Mouse (Mus musculus) limb, embryonic 13.5 days (tissue): ENCODE results near the gene Prim2. TPM values are rescaled to one million over a fixed set of nuclear protein-coding genes. Genes with fewer than 3 reads are reported as not detected.

Experiments
- ATAC-seq: fragments of 200-750 bp; cut with Nextera tagmentation; 2 replicates; pipeline ENCODE4 v1.8.0; 2017; ENCODE audit warnings: low read depth, moderate number of reproducible peaks, moderate TSS enrichment; ENCODE audit not compliant: low FRiP score
- H3K27ac ChIP-seq: fragments of 300-500 bp; sonication (generic); 2 replicates; pipeline ENCODE4 v1.5.1; 2015; ENCODE audit warnings: inconsistent platforms, mild to moderate bottlenecking, moderate library complexity
- H3K27me3 ChIP-seq: fragments of 300-500 bp; sonication (generic); 2 replicates; pipeline ENCODE4 v1.6.1; 2015; ENCODE audit warnings: mild to moderate bottlenecking, inconsistent platforms
- H3K36me3 ChIP-seq: fragments of 300-500 bp; sonication (generic); 2 replicates; pipeline ENCODE4 v1.6.1; 2015; ENCODE audit warnings: inconsistent platforms, mild to moderate bottlenecking, moderate library complexity
- H3K4me1 ChIP-seq: fragments of 300-500 bp; sonication (generic); 2 replicates; pipeline ENCODE4 v1.6.1; 2015; ENCODE audit warnings: inconsistent platforms
- H3K4me2 ChIP-seq: fragments of 300-500 bp; sonication (generic); replicated peaks from 2 replicates; pipeline ENCODE4 v1.6.1; 2015; ENCODE audit warnings: inconsistent platforms, mild to moderate bottlenecking, moderate library complexity
- H3K4me3 ChIP-seq: fragments of 300-500 bp; sonication (generic); 2 replicates; pipeline ENCODE4 v1.5.1; 2015; ENCODE audit warnings: moderate library complexity, mild to moderate bottlenecking, inconsistent platforms
- H3K9ac ChIP-seq: fragments of 300-500 bp; sonication (generic); 2 replicates; pipeline ENCODE4 v1.6.1; 2015; ENCODE audit warnings: mild to moderate bottlenecking, inconsistent platforms
- H3K9me3 ChIP-seq: fragments of 300-500 bp; sonication (generic); 2 replicates; pipeline ENCODE4 v1.6.1; 2016; ENCODE audit warnings: inconsistent platforms
- WGBS: fragments of 180-500 bp; shearing (Covaris S2); methylation state at CpG from one replicate; pipeline ENCODE4 v1.1.7; 2015; 5-methylcytosine and 5-hydroxymethylcytosine counted together
- polyA plus RNA-seq: library from polyadenylated mRNA; unstranded; fragments of >200 nt; fragmentation: Nextera tagmentation; extraction: Ambion mirVana; gene quantifications from 2 replicates; pipeline ENCODE4 v1.2.1, GENCODE M21; 2015

Prim2 gene
- polyA plus RNA-seq, 1 experiment from 2014 or later: 37.3 TPM

DNA sequence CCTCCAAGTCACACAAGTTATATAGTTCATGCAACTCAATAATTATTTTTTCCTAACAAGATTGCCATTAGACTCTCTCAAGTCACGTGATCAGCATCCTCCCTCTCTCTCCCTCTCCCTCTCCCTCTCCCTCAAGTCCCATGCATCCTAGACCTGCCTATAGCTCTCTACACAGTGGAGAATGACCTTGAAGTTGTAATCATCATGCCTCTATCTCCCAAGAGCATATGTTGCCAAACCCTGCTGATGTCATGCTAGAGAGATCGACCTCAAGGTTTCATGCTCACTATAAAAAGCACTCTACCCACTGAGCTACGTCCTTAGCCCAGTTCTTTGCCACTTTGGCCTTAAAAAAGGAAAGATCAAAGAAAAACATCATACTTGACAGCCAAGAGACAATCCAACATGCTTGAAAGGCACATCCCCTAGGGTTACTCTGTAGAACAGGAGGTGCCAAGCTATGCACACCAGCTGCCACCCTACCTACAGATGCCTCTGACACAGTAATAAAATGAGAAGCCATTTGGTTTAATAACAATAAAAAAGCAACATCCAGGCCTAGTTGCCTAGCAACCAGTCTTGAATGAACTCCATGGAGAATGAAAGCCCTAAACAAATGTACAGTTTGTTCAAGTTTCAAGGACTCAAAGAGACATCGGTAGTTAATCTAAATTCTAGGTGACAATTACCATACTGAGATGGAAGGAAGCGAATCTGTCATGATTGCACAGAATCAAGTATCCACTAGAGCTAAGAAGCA is 138.3 kb downstream of the Prim2 start:
- no peak overlapping the region for H3K4me3 ChIP-seq
- no peak overlapping the region for H3K4me2 ChIP-seq
- H3K9ac ChIP-seq: no peak overlapping the region
- no peaks in the 10 kb centered on the region for H3K4me1 ChIP-seq
- 83% methylated on average over 5 of the region's 5 CpGs for WGBS
- no peaks in the 10 kb centered on the region for H3K9me3 ChIP-seq
- no peak overlapping the region for H3K27ac ChIP-seq
- H3K36me3 ChIP-seq: no peaks in the 10 kb centered on the region
- H3K27me3 ChIP-seq: no peaks in the 10 kb centered on the region
- ATAC-seq: no peak

- Histone ChIP-seq H3K27me3 (no peaks in the 10 kb centered on the region), H3K4me2 (no peak overlapping the region), H3K4me3 (no peak overlapping the region), H3K9me3 (no peaks in the 10 kb centered on the region), H3K4me1 (no peaks in the 10 kb centered on the region), H3K36me3 (no peaks in the 10 kb centered on the region), H3K27ac (no peak overlapping the region), H3K9ac (no peak overlapping the region)
- WGBS: 87% methylated on average over 2 of the region's 2 CpGs
- ATAC-seq: no peak
These were observed 139.1 kb downstream of the Prim2 start for GRCm38 (mm10) chr1:33530491-33530890.

DNA sequence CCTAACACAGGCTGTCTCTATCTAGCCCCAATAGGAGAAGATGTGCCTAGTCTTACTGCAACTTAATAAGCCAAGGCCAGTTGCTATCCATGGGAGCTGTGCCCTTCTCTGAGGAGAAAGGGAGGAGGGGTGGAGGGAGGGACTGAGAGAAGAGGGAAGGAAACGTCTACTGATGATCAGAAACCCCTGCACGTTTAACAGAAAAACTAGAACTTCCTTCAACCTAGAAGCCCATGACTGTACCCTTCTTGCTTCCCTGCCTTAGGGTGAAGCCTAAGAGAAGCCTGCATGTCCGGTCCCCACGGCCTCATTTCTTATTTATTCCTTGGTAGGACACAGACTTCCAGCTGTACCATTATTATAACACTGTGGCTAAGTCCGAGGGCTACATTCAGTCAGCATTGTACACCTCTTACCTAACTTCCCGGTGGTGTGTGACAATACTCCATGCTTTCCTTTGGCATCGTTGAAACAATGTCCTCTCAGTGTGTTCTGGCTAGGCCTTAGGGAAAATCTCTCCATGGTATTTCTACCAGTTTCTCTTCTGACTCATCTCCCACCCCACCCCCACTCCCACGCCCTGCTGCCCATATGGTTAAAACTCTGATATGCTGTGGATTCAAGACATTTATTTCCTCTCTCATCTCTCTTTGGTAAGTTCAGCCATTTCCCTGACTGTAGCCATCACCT is 139.9 kb downstream of the Prim2 start:
- Histone ChIP-seq H3K27ac (no peak overlapping the region), H3K27me3 (no peaks in the 10 kb centered on the region), H3K9me3 (no peaks in the 10 kb centered on the region), H3K4me2 (no peak overlapping the region), H3K4me1 (no peaks in the 10 kb centered on the region), H3K4me3 (no peak overlapping the region), H3K9ac (no peak overlapping the region), H3K36me3 (no peaks in the 10 kb centered on the region)
- WGBS: 87% methylated on average over 8 of the region's 8 CpGs
- ATAC-seq: no peak

DNA sequence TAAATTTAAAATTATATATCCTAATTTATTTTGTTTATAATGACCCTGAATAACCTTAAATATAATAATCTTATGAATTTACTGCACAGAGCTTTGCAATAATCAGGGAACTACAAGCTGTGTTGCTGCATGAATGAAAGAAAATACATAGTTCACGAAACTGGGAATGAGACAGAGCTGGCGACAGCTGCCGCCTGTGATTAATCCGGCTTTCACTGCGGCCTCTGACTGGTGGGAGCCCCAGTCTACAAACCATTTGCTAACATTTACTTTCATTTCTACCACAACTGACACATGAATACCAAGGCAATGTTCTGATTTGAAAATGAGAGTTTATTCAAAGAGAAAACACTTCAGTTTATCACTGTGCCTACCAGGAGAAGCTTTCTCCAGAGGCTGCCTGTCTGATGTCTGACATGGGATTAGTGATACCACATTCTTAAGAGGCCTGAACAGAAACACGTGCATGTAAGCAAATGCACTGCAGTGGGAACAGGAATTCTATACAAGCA is 142.2 kb downstream of the Prim2 start:
- no peak for ATAC-seq
- no peak overlapping the region for H3K4me2 ChIP-seq
- H3K9ac ChIP-seq: no peak overlapping the region
- 73% methylated on average over 6 of the region's 6 CpGs for WGBS
- no peaks in the 10 kb centered on the region for H3K4me1 ChIP-seq
- H3K9me3 ChIP-seq: no peaks in the 10 kb centered on the region
- H3K27me3 ChIP-seq: no peaks in the 10 kb centered on the region
- no peak overlapping the region for H3K27ac ChIP-seq
- H3K4me3 ChIP-seq: no peak overlapping the region
- H3K36me3 ChIP-seq: no peaks in the 10 kb centered on the region

GRCm38 (mm10) chr1:33523223-33523622 is 146.4 kb downstream of the Prim2 start:
- 79% methylated on average over 5 of the region's 5 CpGs for WGBS
- ATAC-seq: no peak
- H3K9ac ChIP-seq: no peak overlapping the region
- H3K4me2 ChIP-seq: no peak overlapping the region
- no peaks in the 10 kb centered on the region for H3K4me1 ChIP-seq
- H3K27ac ChIP-seq: no peak overlapping the region
- H3K9me3 ChIP-seq: no peaks in the 10 kb centered on the region
- no peaks in the 10 kb centered on the region for H3K27me3 ChIP-seq
- no peaks in the 10 kb centered on the region for H3K36me3 ChIP-seq
- no peak overlapping the region for H3K4me3 ChIP-seq

DNA sequence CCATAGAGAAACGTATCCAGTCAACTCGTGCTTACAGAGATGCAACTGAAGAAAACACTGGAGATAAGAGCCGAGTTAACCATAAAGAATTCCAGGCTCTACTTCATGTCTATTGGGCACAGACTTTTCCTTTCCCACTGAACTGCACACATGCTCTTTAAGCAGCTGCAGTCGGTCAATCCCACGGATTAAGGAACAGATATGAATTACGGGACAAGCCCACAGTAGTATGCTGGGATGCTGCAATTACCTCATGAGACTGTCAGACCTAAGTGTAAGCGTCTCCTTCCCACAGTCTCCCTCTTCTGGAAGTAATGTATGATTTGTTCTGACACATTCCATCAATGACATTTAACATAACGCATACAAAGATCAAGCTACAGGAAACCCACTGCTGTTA is 154.5 kb downstream of the Prim2 start:
- Histone ChIP-seq H3K9ac (no peak overlapping the region), H3K4me3 (no peak overlapping the region), H3K36me3 (no peaks in the 10 kb centered on the region; the same call in 1 of the 2 replicates), H3K27ac (no peak overlapping the region), H3K9me3 (no peaks in the 10 kb centered on the region), H3K4me2 (no peak overlapping the region), H3K27me3 (no peaks in the 10 kb centered on the region), H3K4me1 (no peaks in the 10 kb centered on the region)
- ATAC-seq: no peak
- 82% methylated on average over 8 of the region's 8 CpGs for WGBS

DNA sequence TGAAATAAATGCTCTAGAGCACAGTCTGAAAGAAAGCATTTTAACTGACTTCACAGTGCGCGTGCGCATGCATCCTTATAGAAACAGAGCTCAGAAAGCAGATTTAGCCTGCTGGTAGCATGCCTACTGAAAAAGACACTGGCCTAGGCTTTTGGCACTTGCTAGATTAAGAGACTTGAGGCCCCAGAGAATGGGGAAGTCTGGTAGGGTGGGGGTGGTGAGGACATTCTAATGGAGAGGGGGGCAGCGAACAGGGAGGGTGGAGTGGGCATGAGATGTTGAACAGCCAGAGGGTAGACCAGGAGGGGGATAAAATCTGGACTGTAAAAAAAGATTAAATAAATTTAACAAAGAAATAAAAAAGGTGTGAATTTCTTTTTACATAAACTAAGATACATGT is 158.3 kb downstream of the Prim2 start:
- Histone ChIP-seq H3K4me2 (no peak overlapping the region), H3K4me1 (no peaks in the 10 kb centered on the region), H3K9ac (no peak overlapping the region), H3K4me3 (no peak overlapping the region), H3K9me3 (no peaks in the 10 kb centered on the region), H3K36me3 (no peaks in the 10 kb centered on the region; the same call in 1 of the 2 replicates), H3K27ac (no peak overlapping the region), H3K27me3 (no peaks in the 10 kb centered on the region)
- no peak for ATAC-seq
- 91% methylated on average over 4 of the region's 4 CpGs for WGBS

- H3K27me3 ChIP-seq: no peaks in the 10 kb centered on the region
- no peak overlapping the region for H3K4me3 ChIP-seq
- H3K4me2 ChIP-seq: no peak overlapping the region
- no peak for ATAC-seq
- H3K9ac ChIP-seq: no peak overlapping the region
- H3K27ac ChIP-seq: no peak overlapping the region
- H3K36me3 ChIP-seq: no peaks in the 10 kb centered on the region
- H3K4me1 ChIP-seq: peaks cover 10% of the 10 kb centered on the region
- no peaks in the 10 kb centered on the region for H3K9me3 ChIP-seq
- WGBS: 93% methylated on average over 5 of the region's 5 CpGs
These were observed 165.2 kb downstream of the Prim2 start for GRCm38 (mm10) chr1:33504371-33504770.

- Histone ChIP-seq H3K4me3 (no peak overlapping the region), H3K9me3 (no peaks in the 10 kb centered on the region), H3K4me1 (peaks cover 10% of the 10 kb centered on the region), H3K27ac (no peak overlapping the region), H3K27me3 (no peaks in the 10 kb centered on the region), H3K9ac (no peak overlapping the region), H3K36me3 (no peaks in the 10 kb centered on the region), H3K4me2 (no peak overlapping the region)
- no peak for ATAC-seq
- WGBS: 34% methylated on average over 7 of the region's 7 CpGs
These were observed 166.7 kb downstream of the Prim2 start for GRCm38 (mm10) chr1:33502890-33503289.

GRCm38 (mm10) chr1:33502298-33502697 is 167.3 kb downstream of the Prim2 start:
- whole genome bisulfite sequencing: 21% methylated on average over 1 of the region's 1 CpGs
- Histone ChIP-seq H3K9me3 (no peaks in the 10 kb centered on the region), H3K4me1 (peaks cover 10% of the 10 kb centered on the region), H3K4me3 (no peak overlapping the region), H3K4me2 (no peak overlapping the region), H3K27ac (no peak overlapping the region), H3K36me3 (no peaks in the 10 kb centered on the region), H3K27me3 (no peaks in the 10 kb centered on the region), H3K9ac (no peak overlapping the region)
- ATAC-seq: peak; percentile 57; the same call in 1 of the 2 replicates

DNA sequence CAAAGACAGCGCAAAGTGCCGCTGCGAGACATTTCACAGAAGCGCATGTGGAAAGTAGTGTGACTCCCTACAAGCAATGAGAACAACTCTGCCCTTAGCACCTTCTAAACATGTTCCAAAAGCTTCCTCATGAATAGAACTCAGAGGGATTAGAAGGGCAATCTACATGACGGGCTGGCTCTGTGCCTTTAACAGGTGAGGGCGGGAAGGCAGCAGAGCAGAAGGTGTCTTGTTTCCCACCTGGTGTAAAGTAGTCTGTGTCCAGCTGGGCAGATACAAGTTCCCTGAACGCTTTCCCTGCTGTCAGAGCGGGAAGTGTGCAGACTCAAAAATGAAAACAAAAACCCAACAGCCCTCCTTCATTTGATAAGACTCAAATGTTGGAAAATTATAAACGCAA is 169.5 kb downstream of the Prim2 start:
- 72% methylated on average over 9 of the region's 9 CpGs for WGBS
- H3K4me3 ChIP-seq: no peak overlapping the region
- H3K9me3 ChIP-seq: no peaks in the 10 kb centered on the region
- no peak for ATAC-seq
- H3K27ac ChIP-seq: no peak overlapping the region
- H3K27me3 ChIP-seq: no peaks in the 10 kb centered on the region
- H3K4me2 ChIP-seq: no peak overlapping the region
- H3K36me3 ChIP-seq: no peaks in the 10 kb centered on the region
- peaks cover 10% of the 10 kb centered on the region for H3K4me1 ChIP-seq
- no peak overlapping the region for H3K9ac ChIP-seq

DNA sequence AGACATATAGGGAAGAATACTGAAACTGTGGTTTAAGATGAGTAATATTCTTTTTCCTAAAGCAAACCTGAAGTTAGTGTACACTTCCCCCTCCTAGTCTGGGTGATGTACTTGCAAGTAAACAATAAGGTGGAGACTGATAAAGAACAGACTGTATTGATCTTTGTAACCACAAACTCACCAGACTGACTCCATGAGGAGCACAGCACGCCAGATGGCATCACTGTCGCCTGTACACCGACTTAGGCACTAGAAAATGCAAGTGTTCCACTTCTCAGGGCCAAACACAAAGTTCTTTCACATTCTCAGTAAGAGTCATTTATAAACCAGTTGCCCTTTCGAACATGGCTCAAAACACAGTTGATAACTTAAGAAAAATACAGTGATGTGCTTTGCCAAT is 170.0 kb downstream of the Prim2 start:
- H3K27ac ChIP-seq: no peak overlapping the region
- no peak for ATAC-seq
- 86% methylated on average over 4 of the region's 4 CpGs for WGBS
- no peaks in the 10 kb centered on the region for H3K36me3 ChIP-seq
- H3K4me2 ChIP-seq: no peak overlapping the region
- H3K9ac ChIP-seq: no peak overlapping the region
- H3K27me3 ChIP-seq: no peaks in the 10 kb centered on the region
- no peak overlapping the region for H3K4me3 ChIP-seq
- H3K4me1 ChIP-seq: peaks cover 10% of the 10 kb centered on the region
- H3K9me3 ChIP-seq: no peaks in the 10 kb centered on the region
